Mouse (Mus musculus): ENCODE measurements at regions not wholly inside any gene's neighbourhood (a gene's known extent, or its start where the extent isn't known, plus 50 kb on each side); places are given as distances from the start of the nearest gene placed in this dataset.

DNA sequence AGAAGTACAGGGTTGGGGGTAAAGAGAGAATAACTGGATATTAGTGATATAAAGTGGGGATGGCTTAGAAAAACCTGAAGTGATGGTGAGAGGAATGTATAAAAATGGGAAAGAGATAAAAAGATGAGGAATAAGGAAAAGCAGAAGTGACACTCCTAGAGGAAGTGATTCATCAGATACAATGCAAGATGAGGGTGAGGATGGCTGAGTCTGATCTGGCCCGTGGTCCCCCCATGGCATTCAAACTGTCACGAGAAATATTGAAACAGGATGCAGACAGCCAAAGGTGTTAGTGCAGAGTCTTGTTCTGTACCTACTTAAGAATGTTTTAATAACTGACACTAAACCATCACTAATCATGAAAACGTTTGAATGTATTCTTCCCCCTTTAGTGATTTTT is 56.2 kb upstream of the Kitl start:
- no peak for DNase-seq (ENCODE audit: extremely low read depth, low read depth, low spot score)

GRCm38 (mm10) chr10:99952486-99952885 is 62.9 kb upstream of the Kitl start:
- no peak for DNase-seq (ENCODE audit: extremely low read depth, low read depth, low spot score)

GRCm38 (mm10) chr10:99951718-99952117 is 63.7 kb upstream of the Kitl start:
- DNase-seq (ENCODE audit: extremely low read depth, low read depth, low spot score): no peak

DNA sequence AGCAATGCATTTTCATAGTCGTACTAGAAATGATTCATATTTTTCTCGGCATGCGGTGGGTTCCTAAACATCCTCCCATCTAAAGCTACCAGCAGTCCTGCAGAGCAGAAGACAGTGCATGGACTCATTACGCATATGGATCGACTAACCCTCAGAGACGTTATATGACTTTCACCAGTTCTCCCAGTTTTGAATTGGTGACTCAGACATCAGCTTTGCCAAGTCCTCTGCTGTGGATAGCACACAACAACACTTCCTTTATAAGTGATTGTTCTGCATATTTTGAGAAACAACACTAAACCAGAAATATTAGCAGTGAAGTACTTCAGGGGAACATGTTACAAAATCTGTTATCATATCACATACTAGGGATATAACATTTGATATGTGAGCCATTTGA is 64.1 kb upstream of the Kitl start:
- no peak for DNase-seq (ENCODE audit: extremely low read depth, low read depth, low spot score)

- DNase-seq (ENCODE audit: extremely low read depth, low read depth, low spot score): no peak
These were observed 66.7 kb upstream of the Kitl start for GRCm38 (mm10) chr10:99948740-99949139.

DNA sequence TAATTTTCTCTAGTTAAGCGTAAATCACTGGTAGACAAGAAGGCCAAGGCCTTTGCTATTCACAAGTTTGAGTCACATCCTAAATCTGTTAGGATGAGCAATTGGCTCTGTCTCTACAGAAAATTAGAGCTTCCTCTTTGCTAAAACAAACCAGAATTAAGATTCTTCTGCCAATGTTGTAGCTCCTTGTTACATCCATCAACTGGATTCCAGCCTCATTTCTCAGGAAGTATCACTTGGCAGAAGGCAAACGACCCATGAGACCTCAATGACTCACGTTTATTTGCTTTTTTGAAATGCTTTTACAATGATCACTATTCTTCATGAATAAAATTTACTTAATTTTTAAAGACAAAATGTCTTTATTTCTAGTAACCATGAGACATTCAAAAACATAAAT is 70.0 kb upstream of the Kitl start:
- no peak for DNase-seq (ENCODE audit: extremely low read depth, low read depth, low spot score)

DNA sequence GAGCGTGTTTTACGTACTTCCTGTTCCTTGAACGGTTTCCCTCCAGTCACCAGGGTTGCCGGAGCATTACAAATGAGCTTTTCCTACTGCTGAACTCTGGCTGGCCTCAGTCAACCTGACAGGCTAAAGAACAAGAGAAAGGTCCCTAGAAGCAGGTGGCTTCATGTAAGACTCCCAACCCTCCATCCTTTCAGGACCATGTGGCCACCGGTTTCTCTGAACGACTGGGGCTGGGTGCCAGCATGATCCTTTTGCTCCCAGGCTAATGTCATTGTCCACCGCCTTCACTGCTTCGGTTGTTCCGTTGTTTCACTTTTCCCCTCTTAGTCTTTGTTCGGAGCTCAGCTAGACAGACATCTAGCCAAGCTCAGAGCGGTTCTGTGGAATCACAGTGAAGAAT is 73.8 kb upstream of the Kitl start:
- no peak for DNase-seq (ENCODE audit: extremely low read depth, low read depth, low spot score)

- no peak for DNase-seq (ENCODE audit: extremely low read depth, low read depth, low spot score)
These were observed 76.5 kb upstream of the Kitl start for GRCm38 (mm10) chr10:99938901-99939300.

GRCm38 (mm10) chr10:99937921-99938618 is 77.4 kb upstream of the Kitl start:
- DNase-seq (ENCODE audit: extremely low read depth, low read depth, low spot score): no peak

DNA sequence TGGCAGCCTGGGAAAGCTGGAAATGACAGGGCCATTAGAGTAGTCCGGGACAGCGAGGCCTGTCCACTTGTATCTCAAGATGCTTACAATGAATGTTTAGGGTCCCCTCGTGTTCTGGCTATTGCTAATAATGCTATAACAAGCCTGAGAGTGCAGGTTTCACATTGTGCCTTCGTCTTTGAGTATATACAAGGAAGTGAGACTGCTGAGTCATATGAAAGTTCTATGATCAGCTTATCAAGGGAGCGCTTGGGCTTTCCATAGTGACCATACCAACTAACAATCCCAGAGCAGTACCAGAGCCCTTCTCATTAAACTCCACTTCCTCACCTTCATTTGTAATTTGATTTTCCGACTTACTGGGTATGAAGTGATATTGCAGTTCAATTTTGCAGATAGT is 86.2 kb upstream of the Kitl start:
- no peak for DNase-seq (ENCODE audit: extremely low read depth, low read depth, low spot score)

DNA sequence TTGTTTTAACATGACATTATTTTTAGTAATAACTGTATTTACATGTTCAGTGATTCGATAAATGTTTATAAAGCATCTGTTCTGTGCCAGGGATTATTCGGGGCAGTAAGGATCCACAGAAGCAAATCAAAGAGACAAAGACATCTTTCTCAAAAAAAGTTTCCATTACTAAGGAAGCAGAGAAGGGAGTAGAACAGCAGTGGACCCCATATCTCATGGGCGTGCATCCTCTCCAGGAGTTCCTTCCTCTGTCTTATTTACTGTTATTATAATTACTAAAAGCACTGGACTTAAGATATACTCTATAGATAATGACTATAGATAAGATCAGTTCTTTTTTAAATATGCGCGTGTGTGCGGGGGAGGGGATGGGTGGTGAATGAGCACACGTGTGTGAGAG is 87.5 kb upstream of the Kitl start:
- no peak for DNase-seq (ENCODE audit: extremely low read depth, low read depth, low spot score)

DNA sequence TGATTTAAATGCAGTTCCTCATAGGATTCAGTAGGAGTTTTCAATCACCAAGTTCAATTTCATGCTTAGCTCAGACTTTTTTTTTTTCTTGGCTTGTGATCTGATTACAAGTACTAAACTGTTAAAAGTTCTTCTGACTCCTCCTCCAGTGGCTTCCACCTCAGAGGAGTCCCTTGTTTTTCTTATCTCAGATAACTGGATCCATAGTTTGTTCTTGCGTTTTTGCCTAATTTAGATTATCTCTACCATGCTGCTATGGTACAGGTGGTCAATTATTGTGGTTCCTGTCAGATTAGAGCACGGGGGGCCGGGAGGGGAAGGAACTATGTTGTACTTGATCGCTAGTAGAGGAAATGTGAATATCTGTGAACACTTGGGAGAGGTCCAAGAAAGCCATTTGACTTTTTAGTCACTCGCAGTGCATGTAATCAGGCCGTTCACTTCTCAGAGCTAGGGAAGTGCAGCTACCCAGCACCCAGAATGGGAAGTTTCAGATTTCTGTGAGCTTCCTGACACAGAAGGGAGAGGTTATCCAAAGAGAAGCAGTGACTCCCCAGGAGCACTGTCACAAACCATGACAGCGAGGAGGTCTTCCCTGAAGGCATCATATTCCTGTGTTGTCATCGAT is 89.0 kb upstream of the Kitl start:
- no peak for DNase-seq (ENCODE audit: extremely low read depth, low read depth, low spot score)

- no peak for DNase-seq (ENCODE audit: extremely low read depth, low read depth, low spot score)
These were observed 90.9 kb upstream of the Kitl start for GRCm38 (mm10) chr10:99924541-99924940.

DNA sequence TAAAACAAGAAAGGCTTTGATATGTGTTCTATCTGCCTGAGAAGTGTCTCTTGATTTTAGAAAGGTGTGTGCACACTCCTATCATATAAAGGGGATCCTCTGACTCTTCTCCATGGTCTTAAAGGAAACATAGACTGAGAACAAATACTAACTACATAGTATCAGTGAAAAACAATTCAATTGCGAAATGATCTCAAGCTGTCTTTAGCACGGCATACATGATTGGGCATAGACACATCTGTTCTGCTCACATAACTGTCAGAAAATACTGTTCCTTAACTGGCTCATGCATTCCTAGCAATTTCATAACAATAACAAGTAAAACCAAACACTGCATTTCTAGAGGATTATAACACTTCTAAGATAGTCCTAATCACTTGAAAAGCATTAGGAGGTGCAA is 95.5 kb upstream of the Kitl start:
- DNase-seq (ENCODE audit: extremely low read depth, low read depth, low spot score): no peak

- no peak for DNase-seq (ENCODE audit: extremely low read depth, low read depth, low spot score)
These were observed 96.7 kb upstream of the Kitl start for GRCm38 (mm10) chr10:99918567-99919320.

DNA sequence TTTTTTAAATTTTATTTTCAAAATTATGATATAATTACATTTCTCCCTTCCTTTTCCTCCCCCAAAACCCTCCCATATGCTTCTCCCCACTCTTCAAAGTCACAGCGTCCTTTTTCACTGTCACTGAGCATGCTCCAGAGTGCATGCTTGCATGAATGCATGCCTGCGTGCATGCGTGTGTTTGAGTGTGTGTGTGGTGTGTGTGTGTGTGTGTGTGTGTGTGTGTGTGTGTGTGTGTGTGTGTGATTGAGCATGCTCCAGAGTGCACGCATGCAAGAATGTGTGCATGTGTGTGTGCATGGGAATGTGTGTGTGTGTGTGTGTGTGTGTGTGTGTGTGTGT is 101.6 kb upstream of the Kitl start:
- DNase-seq (ENCODE audit: extremely low read depth, low read depth, low spot score): no peak

GRCm38 (mm10) chr10:99913001-99913845 is 102.2 kb upstream of the Kitl start:
- no peak for DNase-seq (ENCODE audit: extremely low read depth, low read depth, low spot score)

DNA sequence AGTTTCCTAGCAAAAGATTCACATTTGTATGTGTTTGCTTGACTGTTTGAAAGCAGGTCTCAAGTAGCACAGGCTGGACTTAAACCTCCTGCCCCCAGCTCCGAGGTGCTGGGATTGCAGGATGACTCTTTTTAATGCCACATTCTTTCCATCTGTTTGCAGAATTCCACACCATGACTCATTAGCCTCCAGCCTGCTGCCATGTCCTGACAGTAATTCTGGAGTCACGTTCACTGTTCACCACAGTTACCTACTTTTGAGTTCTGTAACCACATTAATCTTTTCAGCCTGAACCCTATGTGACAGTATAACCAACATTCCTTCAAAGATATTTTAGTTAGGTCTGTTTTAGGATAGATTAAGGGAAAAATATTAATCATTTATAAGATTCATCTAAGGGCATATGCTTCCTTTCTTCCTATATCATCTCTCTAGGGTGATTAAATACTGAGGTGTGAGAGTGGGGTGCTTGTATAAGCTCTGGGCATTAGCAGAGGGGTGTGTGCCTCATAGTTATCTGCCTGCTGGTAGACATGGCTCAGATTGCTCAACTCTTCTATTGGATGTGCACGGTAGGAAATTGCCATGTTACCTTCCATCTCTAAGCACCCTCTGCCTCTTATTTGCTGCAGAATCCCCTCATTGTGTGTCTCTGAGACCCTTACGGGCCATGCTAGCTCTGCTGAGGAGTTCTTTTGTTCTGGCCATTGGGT is 105.3 kb upstream of the Kitl start:
- DNase-seq (ENCODE audit: extremely low read depth, low read depth, low spot score): no peak

DNA sequence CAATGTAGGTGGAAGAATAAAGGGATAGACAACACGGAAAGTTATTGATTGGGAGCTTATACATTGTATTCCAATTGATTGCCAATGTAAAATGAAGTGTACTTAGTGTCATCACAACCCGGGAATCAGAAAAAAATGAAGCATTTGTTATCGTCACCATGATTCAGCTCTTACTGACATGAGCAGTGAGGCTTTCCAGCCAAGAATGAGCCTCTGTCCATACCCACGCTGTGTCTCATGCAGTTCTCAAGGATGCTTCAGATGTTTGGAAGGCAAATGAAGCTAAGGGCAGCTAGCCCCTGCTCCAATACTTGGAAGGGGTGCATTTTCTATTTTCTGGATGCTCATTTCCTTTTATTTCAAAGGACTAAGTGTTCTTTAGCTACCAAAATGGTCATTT is 107.4 kb upstream of the Kitl start:
- DNase-seq (ENCODE audit: extremely low read depth, low read depth, low spot score): no peak

GRCm38 (mm10) chr10:99906778-99907435 is 108.5 kb upstream of the Kitl start:
- no peak for DNase-seq (ENCODE audit: extremely low read depth, low read depth, low spot score)

Data from fat pad, adult 2 months (tissue).